Mouse (Mus musculus) neutrophil, adult 5-6 weeks (primary cell): ENCODE measurements around the gene Hspa5. TPM values are rescaled to one million over a fixed set of nuclear protein-coding genes. Genes with fewer than 3 reads are reported as not detected.
"Not testable (repeated sequence)": the region's sequence is repeated elsewhere in the genome, so short reads cannot be mapped to it uniquely, and the experiment has no call there.

Experiments used
- ATAC-seq: fragments of 151-379, 151-347 bp; 2 replicates; pipeline ENCODE4 v1.8.0; 2017; ENCODE audit warnings: mild to moderate bottlenecking, moderate TSS enrichment; ENCODE audit not compliant: insufficient number of reproducible peaks, poor library complexity, low FRiP score, severe bottlenecking; ENCODE audit errors: extremely low read depth
- total RNA-seq: library from RNA; stranded (forward); fragments of 200-1000 nt; gene quantifications from 2 replicates; pipeline ENCODE4 v1.2.3, GENCODE M21; 2017

The Hspa5 gene
- total RNA-seq, 1 experiment from 2014 or later: 603 TPM

DNA sequence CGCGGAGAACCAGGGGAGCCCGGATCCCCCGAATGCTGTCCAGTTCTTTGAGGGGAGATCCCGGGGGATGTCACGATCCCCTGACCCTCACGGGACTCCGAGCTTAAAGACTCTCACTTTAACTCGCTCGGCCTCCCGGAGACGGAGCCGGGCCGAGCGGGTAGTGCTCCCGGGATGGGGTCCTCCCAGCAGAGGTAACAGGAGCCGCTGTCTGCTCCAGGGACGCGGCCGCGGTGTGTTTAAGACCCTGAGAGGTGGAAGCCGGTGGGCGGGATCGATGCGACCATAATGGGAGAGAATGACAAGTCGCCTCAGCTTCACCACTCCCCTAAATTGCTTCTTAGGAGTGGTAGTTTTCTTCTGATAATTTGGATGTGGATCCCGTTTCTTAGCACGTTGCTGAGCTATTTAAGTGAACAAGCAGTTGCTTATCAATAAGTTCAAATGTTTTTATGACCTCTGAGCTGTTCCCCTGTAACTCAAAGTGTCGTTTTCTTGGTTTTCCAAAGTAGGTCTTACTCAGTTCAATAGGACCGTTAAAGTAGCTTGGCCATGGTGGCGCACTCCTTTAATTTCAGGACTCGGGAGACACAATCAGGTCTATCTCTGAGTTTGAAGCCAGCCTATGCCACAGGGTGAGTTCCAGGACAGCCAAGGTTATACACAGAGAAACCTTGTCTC lies 30.9 kb downstream of the Hspa5 start:
- ATAC-seq: not testable (repeated sequence)

DNA sequence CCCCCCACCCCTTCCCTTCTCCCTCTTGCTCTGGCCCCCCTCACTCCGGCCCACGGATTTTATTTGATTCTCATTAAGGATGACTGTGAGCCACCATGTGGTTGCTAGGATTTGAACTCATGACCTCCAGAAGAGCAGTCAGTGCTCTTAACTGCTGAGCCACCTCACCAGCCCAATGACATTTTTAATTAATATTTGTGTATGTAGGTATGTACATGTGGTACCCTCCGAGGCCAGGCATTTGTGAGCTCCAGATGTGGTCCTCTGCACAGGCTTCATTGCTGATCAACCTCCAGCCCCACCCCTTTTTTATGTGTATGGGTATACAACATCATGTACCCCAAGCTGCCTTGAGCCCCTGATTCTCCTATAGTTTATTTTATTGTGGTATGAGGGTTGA lies 32.0 kb downstream of the Hspa5 start:
- no peak for ATAC-seq

DNA sequence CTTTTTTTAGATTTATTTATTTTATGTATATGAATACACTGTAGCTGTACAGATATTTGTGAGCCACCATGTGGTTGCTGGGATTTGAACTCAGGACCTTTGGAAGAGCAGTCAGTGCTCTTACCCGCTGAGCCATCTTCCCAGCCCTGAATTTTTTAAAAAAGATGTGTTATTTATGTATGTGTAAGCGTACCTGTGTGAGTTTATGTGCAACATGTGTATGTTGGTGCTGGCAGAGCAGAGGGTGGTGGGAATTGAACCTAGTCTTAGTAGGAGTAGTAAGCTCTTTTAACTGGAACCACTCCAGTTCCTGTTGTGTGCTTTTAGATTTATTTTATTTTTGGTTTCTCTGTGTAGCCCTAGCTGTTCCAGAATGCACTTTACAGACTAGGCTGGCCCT lies 32.4 kb downstream of the Hspa5 start:
- no peak for ATAC-seq

DNA sequence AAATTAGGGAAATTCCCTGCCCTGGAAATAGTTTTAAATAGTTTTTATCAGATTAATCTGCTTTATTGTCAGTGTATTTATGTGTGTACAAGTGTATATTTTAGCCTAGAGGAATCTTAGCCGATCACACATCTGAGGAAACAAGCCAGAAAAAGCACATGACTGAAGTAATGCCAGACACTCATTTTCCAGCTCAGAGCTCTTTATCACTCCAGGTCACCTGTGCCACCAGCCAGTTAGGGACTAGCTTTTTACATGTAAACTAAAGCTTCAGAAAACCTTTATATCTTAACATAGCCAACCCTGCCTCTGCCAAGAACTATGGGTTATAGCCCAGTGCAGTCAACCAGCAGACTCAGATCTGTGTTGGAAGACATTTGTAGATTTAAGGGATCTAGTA lies 33.0 kb downstream of the Hspa5 start:
- no peak for ATAC-seq

DNA sequence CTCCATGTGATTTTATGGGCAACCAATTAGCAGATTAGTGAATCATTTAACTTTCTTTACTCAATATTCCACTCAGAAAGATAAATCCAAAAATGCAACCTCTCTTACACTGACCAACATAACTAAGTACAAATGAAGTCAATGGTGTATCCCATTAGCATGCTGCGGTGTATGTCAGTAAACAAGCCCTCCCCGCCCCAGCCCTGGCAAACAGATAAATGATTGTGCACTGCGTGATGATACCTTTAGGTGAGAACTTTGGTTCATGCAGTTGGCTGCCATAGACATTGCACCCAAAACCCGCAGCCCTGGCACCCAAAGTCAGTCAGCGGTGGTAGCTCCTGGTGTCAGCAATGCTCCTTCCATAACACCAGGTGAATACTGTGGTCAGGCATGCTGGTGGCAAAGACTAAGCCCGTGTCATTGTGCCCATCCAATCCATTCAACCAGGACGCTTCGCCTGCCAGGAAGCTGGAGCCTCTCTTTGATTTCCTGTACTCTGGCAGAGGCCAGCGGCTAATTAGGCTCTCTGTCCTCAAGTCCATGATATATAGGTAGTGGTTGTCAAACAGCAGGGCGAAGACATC lies 33.7 kb downstream of the Hspa5 start:
- no peak for ATAC-seq

DNA sequence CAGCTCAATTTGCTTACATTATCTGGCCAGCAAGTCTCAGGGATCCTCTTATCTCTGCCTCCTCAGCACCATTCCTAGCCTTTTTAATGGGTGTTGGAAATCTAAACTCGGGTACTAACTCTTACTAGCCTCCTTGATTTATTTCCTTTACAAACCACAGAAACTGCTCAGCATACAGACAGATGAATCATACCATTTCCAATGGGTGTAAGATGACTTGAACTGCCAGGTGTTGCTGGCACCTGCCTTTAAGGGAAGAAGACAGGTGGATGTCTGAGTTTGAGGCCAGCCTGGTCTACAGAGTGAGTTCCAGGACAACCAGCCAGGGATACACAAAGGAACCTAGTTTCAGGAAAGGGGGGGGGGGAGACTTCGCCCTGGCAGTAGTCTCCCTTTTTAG lies 36.3 kb downstream of the Hspa5 start:
- ATAC-seq: no peak

DNA sequence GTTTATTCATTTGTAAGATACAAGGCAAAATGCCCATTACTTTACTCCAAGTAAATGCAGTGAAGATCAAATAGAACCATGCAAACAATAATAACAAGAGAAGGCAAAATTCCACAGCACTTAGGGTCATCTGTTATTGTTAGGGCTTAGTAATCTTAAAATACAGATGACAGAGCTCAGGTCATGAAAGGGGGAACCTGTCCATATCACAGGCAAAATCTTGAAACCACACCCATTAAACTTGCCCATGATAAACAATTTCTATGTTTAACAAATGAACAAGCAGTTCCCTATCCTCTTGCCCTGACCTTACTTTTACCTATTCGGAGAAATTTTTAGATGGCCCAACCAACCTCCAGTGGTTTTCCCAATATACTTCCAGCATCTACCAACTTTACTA lies 37.8 kb downstream of the Hspa5 start:
- ATAC-seq: no peak

DNA sequence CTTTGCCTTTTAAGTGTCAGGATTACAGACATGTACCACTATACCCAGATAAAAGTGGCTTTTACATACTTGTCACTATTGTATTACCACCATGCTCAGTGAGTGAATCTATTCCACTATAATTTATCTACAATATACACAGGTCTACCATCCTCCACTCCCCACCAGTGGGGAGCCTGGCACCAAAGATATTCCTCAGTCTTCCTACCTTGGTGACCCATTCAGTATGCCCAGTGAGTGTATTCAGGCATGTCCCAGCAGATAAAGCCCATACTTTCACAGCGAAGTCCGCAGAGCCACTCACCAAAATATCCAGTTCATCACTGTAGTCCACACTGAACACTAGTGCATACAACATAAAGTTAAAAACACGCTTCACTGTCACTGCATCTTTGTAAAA lies 39.0 kb downstream of the Hspa5 start:
- no peak for ATAC-seq

DNA sequence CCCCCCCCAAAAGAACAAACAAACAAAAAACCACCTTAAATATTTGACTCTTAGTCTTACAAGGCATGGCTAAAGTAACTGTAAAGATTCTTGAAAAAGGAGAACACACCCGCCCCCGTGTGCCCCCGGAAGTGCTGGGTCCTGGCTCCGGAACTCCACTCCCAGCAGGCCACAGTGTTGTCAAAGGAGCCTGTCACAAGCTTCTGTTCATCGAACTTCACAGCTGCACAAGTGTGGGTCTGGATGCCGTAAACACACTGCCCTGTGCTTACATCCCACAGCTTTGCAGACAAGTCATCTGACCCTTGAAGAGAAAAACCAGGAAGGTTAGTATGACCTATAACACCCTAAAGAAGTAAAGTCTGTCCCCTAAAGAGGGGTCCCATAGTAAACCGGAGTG lies 40.9 kb downstream of the Hspa5 start:
- no peak for ATAC-seq

DNA sequence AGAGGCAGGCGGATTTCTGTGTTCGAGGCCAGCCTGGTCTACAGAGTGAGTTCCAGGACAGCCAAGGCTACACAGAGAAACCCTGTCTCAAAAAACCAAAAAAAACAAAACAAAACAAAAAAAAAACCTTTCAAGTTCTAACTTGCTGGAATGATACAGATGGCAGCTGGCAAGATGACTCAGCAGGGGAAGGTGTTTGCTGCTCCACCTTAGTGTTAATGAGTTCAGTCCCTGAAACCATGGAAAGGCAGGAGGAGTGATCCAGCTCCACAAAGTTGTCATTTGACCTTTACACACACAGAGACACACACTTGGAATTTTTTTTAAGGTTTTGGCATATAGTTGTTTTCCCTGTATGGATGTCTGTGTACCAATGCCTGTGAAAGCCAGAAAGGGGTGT lies 44.1 kb downstream of the Hspa5 start:
- not testable (repeated sequence) for ATAC-seq

DNA sequence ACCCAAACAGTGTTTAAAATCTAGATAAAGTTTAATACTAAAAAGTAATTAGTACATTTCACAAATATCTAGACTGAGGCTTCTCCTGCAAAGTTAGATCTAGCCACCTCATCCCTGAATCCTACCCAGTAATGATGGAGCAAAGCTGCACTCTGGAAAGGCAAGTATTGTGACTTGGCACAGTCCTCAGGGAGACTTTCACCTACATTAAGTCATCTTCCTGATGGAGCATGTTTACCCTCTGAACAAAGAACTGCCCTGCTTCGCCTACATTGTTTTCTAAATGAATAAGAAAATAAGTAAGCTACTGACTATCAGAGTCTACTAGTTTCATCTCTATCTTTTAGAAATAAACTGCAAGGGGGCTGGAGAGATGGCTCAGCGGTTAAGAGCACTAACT lies 46.7 kb downstream of the Hspa5 start:
- no peak for ATAC-seq

DNA sequence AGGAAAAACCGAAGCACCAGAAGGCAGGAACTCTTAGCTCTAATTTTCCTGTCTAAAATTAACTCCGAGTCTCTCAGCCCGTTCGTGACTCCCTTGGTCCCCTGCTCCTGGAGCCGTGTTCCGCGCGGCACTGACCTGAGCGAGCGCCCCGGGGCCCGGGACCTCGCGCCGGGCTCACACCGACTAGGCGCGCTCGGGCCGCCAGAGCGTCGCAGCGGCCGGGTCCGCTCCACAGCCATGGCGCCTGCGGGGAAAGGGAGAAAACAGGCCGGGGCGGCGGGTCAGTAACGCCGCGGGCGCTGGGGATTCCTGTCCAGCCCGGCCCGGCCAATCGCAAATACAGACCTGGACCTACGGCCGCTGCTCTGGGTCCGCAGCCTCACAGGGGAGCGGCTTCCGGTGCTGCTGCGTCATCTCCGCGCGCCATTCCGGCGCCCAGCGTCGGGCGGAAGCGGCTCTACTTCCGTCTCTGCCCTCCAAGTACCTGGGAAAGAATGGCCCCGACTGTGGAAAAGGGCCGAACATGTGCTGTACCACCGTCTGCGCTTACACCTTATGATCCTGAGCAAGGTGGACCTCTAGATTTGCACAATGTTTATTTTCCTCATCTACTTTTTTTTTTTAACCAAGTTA lies 54.2 kb downstream of the Hspa5 start, which contains the start of gene Fbxw2:
Gene Fbxw2 (minus strand): TSS at position 485 of the 633 bp plus-strand sequence.
- ATAC-seq: peak; percentile 98

DNA sequence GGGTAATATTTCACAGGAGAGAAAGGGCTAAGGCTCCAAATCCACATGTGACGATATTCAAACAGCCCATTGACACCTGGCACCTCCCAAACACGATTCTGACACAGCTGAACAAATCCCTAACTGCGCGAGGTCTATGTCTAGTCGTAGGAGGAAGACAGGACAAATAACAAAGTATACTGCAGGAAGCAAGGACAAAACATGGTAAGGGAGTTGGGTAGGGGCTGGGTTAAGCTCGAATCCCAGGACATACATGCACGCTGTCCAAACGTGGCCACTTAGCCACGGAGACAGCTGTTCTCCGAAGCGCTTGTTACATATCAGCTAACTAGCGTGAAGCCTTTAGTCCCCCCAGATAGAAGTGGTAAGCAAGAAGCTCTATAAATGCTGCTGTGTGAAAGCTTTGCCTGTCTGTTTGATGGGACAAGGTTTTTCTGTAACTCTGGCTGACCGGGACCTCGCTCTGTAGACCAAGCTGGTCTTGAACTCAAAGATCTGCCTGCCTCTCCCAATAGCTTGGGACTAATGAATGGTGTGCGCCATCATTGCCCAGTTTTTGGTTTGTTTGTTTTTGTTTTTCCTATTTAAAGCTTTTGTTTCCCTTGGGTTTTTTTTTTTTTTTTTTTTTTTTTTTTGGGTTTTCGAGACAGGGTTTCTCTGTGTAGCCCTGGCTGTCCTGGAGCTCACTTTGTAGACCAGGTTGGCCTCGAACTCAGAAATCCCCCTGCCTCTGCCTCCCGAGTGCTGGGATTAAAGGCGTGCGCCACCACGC lies 54.9 kb downstream of the Hspa5 start:
- ATAC-seq: no peak

Other genes starting within 250 kb of the Hspa5 start
- 118 and 132 TPM in 2 replicates for gene Gapvd1, start 16.7 kb upstream of the Hspa5 start, total RNA-seq
- 9.7 and 16.6 TPM in 2 replicates for gene Rabepk, start 27.9 kb downstream of the Hspa5 start, total RNA-seq
- 94.5 and 100 TPM in 2 replicates for gene Fbxw2, start 54.3 kb downstream of the Hspa5 start, total RNA-seq
- not detected in 2 replicates for gene Gm34653, start 61.0 kb downstream of the Hspa5 start, total RNA-seq
- gene Cutal, start 102.4 kb downstream of the Hspa5 start, total RNA-seq: not detected in 2 replicates
- gene Psmd5, start 103.0 kb downstream of the Hspa5 start, total RNA-seq: 17.1 and 17.7 TPM in 2 replicates
- 3.9 and 5.1 TPM in 2 replicates for gene Phf19, start 142.1 kb downstream of the Hspa5 start, total RNA-seq
- gene Traf1, start 189.8 kb downstream of the Hspa5 start, total RNA-seq: 31.1 and 31.3 TPM in 2 replicates